Mouse (Mus musculus) MEL (cell line): Measurements from ENCODE around the gene Bcat1. TPM values are rescaled to one million over a fixed set of nuclear protein-coding genes. Genes with fewer than 3 reads are reported as not detected.

ENCODE experiments used
- DNase-seq: peaks from one replicate; pipeline ENCODE4 v3.0.0; 2011; ENCODE audit warnings: low read depth, low spot score
- H3K27ac ChIP-seq: 2 replicates; pipeline ENCODE4 v1.5.1; 2012; ENCODE audit warnings: low read depth, mild to moderate bottlenecking, control low read depth, low read length, moderate library complexity; ENCODE audit not compliant: control insufficient read depth
- H3K27me3 ChIP-seq, 2 experiments: fragments of 150-350 bp in 1 of 2; sonication (generic) in 1 of 2; 2 replicates each; pipeline ENCODE4 v1.6.1; 2012; ENCODE audit warnings: low read length in 2 of 2, mild to moderate bottlenecking in 2 of 2, improper control_type of control experiment in 1 of 2, moderate library complexity in 1 of 2; ENCODE audit not compliant: insufficient read depth in 2 of 2, control insufficient read depth in 1 of 2
- H3K36me3 ChIP-seq, 2 experiments: 2 replicates each; pipeline ENCODE4 v1.6.1; 2012 to 2014; ENCODE audit warnings: low read length in 2 of 2, improper control_type of control experiment in 1 of 2, inconsistent platforms in 1 of 2, mild to moderate bottlenecking in 1 of 2; ENCODE audit not compliant: insufficient read depth in 2 of 2, control insufficient read depth in 1 of 2
- H3K4me1 ChIP-seq, 2 experiments: fragments of 150-350 bp in 1 of 2; sonication (generic) in 1 of 2; 2 replicates each; pipeline ENCODE4 v1.6.1; 2012; ENCODE audit warnings: low read length in 2 of 2, improper control_type of control experiment in 1 of 2, mild to moderate bottlenecking in 1 of 2; ENCODE audit not compliant: insufficient read depth in 2 of 2, control insufficient read depth in 1 of 2
- H3K4me3 ChIP-seq, 2 experiments: fragments of 150-350 bp in 1 of 2; sonication (generic) in 1 of 2; 2 replicates each; pipeline ENCODE4 v1.5.1; 2012; ENCODE audit warnings: low read depth in 2 of 2, low read length in 2 of 2, mild to moderate bottlenecking in 2 of 2, moderate library complexity in 2 of 2, control low read depth in 1 of 2, improper control_type of control experiment in 1 of 2; ENCODE audit not compliant: control insufficient read depth in 1 of 2, insufficient read depth in 1 of 2
- H3K79me2 ChIP-seq: 2 replicates; pipeline ENCODE4 v1.6.1; 2012; ENCODE audit warnings: mild to moderate bottlenecking, low read length, moderate library complexity; ENCODE audit not compliant: control insufficient read depth, poor library complexity, insufficient read depth
- H3K9ac ChIP-seq: 2 replicates; pipeline ENCODE4 v1.6.1; 2012; ENCODE audit warnings: low read depth, mild to moderate bottlenecking, control low read depth, low read length, moderate library complexity; ENCODE audit not compliant: control insufficient read depth, poor library complexity, severe bottlenecking
- H3K9me3 ChIP-seq: fragments of 150-350 bp; sonication (generic); replicated peaks from 2 replicates; pipeline ENCODE4 v1.6.1; 2012; ENCODE audit warnings: mild to moderate bottlenecking, low read length, improper control_type of control experiment, moderate library complexity; ENCODE audit not compliant: insufficient read depth
- BHLHE40 ChIP-seq: IDR thresholded peaks from 2 replicates; pipeline ENCODE4 v1.6.1; 2012; ENCODE audit warnings: low read depth, mild to moderate bottlenecking, inconsistent platforms, low read length, improper control_type of control experiment, borderline replicate concordance
- CHD1 ChIP-seq: IDR thresholded peaks from 2 replicates; pipeline ENCODE4 v1.6.1; 2012; ENCODE audit warnings: low read depth, mild to moderate bottlenecking, inconsistent platforms, low read length, improper control_type of control experiment
- CHD2 ChIP-seq: IDR thresholded peaks from 2 replicates; pipeline ENCODE4 v1.6.1; 2011; ENCODE audit warnings: low read length, improper control_type of control experiment
- CTCF ChIP-seq, 3 experiments: IDR thresholded peaks in 2 of 3; conservative IDR thresholded peaks in 1 of 3; 2 replicates each; pipeline ENCODE4 v1.5.1; 2011 to 2012; ENCODE audit warnings: low read length in 3 of 3, low read depth in 2 of 3, mild to moderate bottlenecking in 2 of 3, improper control_type of control experiment in 1 of 3, inconsistent platforms in 1 of 3, mixed read lengths in 1 of 3, moderate library complexity in 1 of 3; ENCODE audit not compliant: control insufficient read depth in 1 of 3, insufficient read depth in 1 of 3, poor library complexity in 1 of 3, severe bottlenecking in 1 of 3
- EP300 ChIP-seq, 2 experiments: IDR thresholded peaks; 2 replicates each; pipeline ENCODE4 v1.6.1; 2011; ENCODE audit warnings: improper control_type of control experiment in 2 of 2, low read length in 2 of 2, low read depth in 1 of 2, mild to moderate bottlenecking in 1 of 2
- ETS1 ChIP-seq: IDR thresholded peaks from 2 replicates; pipeline ENCODE4 v1.6.1; 2012; ENCODE audit warnings: low read depth, mild to moderate bottlenecking, inconsistent platforms, low read length, improper control_type of control experiment, moderate library complexity
- GATA1 ChIP-seq: IDR thresholded peaks from 2 replicates; pipeline ENCODE4 v1.6.1; 2011; ENCODE audit warnings: low read depth, low read length, improper control_type of control experiment
- HCFC1 ChIP-seq: IDR thresholded peaks from 2 replicates; pipeline ENCODE4 v1.6.1; 2012; ENCODE audit warnings: low read depth, mild to moderate bottlenecking, inconsistent platforms, low read length, improper control_type of control experiment, moderate library complexity
- MAFK ChIP-seq: IDR thresholded peaks from 2 replicates; pipeline ENCODE4 v1.6.1; 2011; ENCODE audit warnings: low read depth, mild to moderate bottlenecking, low read length, improper control_type of control experiment, borderline replicate concordance
- MAX ChIP-seq: IDR thresholded peaks from 2 replicates; pipeline ENCODE4 v1.6.1; 2011; ENCODE audit warnings: low read length, improper control_type of control experiment
- MAZ ChIP-seq: IDR thresholded peaks from 2 replicates; pipeline ENCODE4 v1.6.1; 2012; ENCODE audit warnings: low read depth, mild to moderate bottlenecking, inconsistent platforms, low read length, improper control_type of control experiment
- MEF2A ChIP-seq: IDR thresholded peaks from 2 replicates; pipeline ENCODE4 v1.6.1; 2014; ENCODE audit warnings: low read depth, mild to moderate bottlenecking, inconsistent platforms, low read length, improper control_type of control experiment; ENCODE audit not compliant: poor library complexity, insufficient replicate concordance, severe bottlenecking; ENCODE audit errors: extremely low read depth
- MXI1 ChIP-seq: IDR thresholded peaks from 2 replicates; pipeline ENCODE4 v1.6.1; 2011; ENCODE audit warnings: mild to moderate bottlenecking, low read depth, low read length, improper control_type of control experiment
- NELFE ChIP-seq: IDR thresholded peaks from 2 replicates; pipeline ENCODE4 v1.6.1; 2011; ENCODE audit warnings: low read depth, low read length, improper control_type of control experiment
- NRF1 ChIP-seq: IDR thresholded peaks from 2 replicates; pipeline ENCODE4 v1.6.1; 2014; ENCODE audit warnings: low read depth, mild to moderate bottlenecking, inconsistent platforms, low read length, improper control_type of control experiment, moderate library complexity; ENCODE audit not compliant: poor library complexity, insufficient read depth, severe bottlenecking
- POLR2AphosphoS5 ChIP-seq: IDR thresholded peaks from 2 replicates; pipeline ENCODE4 v1.6.1; 2012; ENCODE audit warnings: low read depth, borderline replicate concordance, mild to moderate bottlenecking, inconsistent platforms, low read length, moderate library complexity, mixed read lengths
- RCOR1 ChIP-seq: IDR thresholded peaks from 2 replicates; pipeline ENCODE4 v1.6.1; 2012; ENCODE audit warnings: low read depth, mild to moderate bottlenecking, inconsistent platforms, low read length, improper control_type of control experiment
- SMC3 ChIP-seq: IDR thresholded peaks from 2 replicates; pipeline ENCODE4 v1.6.1; 2011; ENCODE audit warnings: low read depth, low read length, improper control_type of control experiment
- TAL1 ChIP-seq: IDR thresholded peaks from 2 replicates; pipeline ENCODE4 v1.6.1; 2012; ENCODE audit warnings: mild to moderate bottlenecking, inconsistent platforms, low read length, moderate library complexity, mixed read lengths
- TCF12 ChIP-seq: IDR thresholded peaks from 2 replicates; pipeline ENCODE4 v1.6.1; 2014; ENCODE audit warnings: low read depth, mild to moderate bottlenecking, inconsistent platforms, low read length, improper control_type of control experiment, moderate library complexity
- UBTF ChIP-seq: IDR thresholded peaks from 2 replicates; pipeline ENCODE4 v1.6.1; 2012; ENCODE audit warnings: low read depth, mild to moderate bottlenecking, inconsistent platforms, low read length, improper control_type of control experiment, moderate library complexity, borderline replicate concordance; ENCODE audit not compliant: insufficient read depth
- USF1 ChIP-seq: IDR thresholded peaks from 2 replicates; pipeline ENCODE4 v1.6.1; 2014; ENCODE audit warnings: low read depth, mild to moderate bottlenecking, inconsistent platforms, low read length, improper control_type of control experiment, moderate library complexity
- USF2 ChIP-seq, 2 experiments: IDR thresholded peaks; 2 replicates each; pipeline ENCODE4 v1.6.1; 2011 to 2012; ENCODE audit warnings: improper control_type of control experiment in 2 of 2, low read length in 2 of 2, borderline replicate concordance in 1 of 2, inconsistent platforms in 1 of 2, low read depth in 1 of 2, mild to moderate bottlenecking in 1 of 2; ENCODE audit not compliant: insufficient read depth in 1 of 2
- ZMIZ1 ChIP-seq: IDR thresholded peaks from 2 replicates; pipeline ENCODE4 v1.6.1; 2012; ENCODE audit warnings: low read depth, mild to moderate bottlenecking, inconsistent platforms, low read length, improper control_type of control experiment, moderate library complexity
- polyA plus RNA-seq, 2 experiments: library from polyadenylated mRNA; stranded (reverse) in 1 of 2; unstranded in 1 of 2; fragments of >175 nt in 1 of 2; fragments of >200 nt in 1 of 2; gene quantifications; 2 replicates each; pipeline versions ENCODE4 v1.2.1 to v1.2.4; 2012; ENCODE audit warnings: low replicate concordance in 2 of 2, low read depth in 1 of 2; ENCODE audit not compliant: insufficient read length in 2 of 2, insufficient read depth in 1 of 2, missing spikeins in 1 of 2
- total RNA-seq: library from RNA; depleted of rRNA; stranded (reverse); fragments of 300-350 nt; gene quantifications from 2 replicates; pipeline ENCODE4 v1.2.3, GENCODE M21; 2012

Gene Bcat1
- total and polyA plus RNA-seq, 3 experiments: not detected

- no peak for DNase-seq
- H3K4me3 ChIP-seq: no peak overlapping the region
- H3K4me1 ChIP-seq: no peaks in the 10 kb centered on the region
- no peak for TF ChIP-seq CTCF (IDR thresholded peaks at IDR 0.05 in 2 of 3, conservative IDR thresholded peaks at IDR 0.05 in 1 of 3; ENCODE audit: control insufficient read depth in 1 of 3, insufficient read depth in 1 of 3, low read depth in 2 of 3, low read length in 3 of 3, poor library complexity in 1 of 3, severe bottlenecking in 1 of 3)
- TF ChIP-seq MAZ: no peak
- TF ChIP-seq CHD2: no peak
- no peak for TF ChIP-seq USF1
- no peak for TF ChIP-seq BHLHE40
- TF ChIP-seq EP300 (IDR thresholded peaks at IDR 0.05; ENCODE audit: low read depth in 1 of 2, low read length in 2 of 2): no peak
- no peak for TF ChIP-seq ZMIZ1
- TF ChIP-seq HCFC1: no peak
- no peak for TF ChIP-seq MAX
- TF ChIP-seq RCOR1: no peak
- H3K9me3 ChIP-seq: no peaks in the 10 kb centered on the region
- H3K27ac ChIP-seq: no peak overlapping the region
- no peak overlapping the region for H3K9ac ChIP-seq
- H3K79me2 ChIP-seq: no peaks in the 10 kb centered on the region
- peaks cover 0 to 5% of the 10 kb centered on the region in 2 experiments; a peak in 2 of 4 replicates for H3K27me3 ChIP-seq
- H3K36me3 ChIP-seq: no peaks in the 10 kb centered on the region
Measured at GRCm38 (mm10) chr6:145079087-145079759, 3.2 kb upstream of the Bcat1 start.

- no peaks in the 10 kb centered on the region for H3K79me2 ChIP-seq
- H3K27ac ChIP-seq: no peak overlapping the region
- H3K36me3 ChIP-seq: no peaks in the 10 kb centered on the region
- no peaks in the 10 kb centered on the region for H3K4me1 ChIP-seq
- no peak overlapping the region for H3K4me3 ChIP-seq
- TF ChIP-seq CHD1: no peak
- no peak for TF ChIP-seq TCF12
- no peak for TF ChIP-seq ETS1
- TF ChIP-seq UBTF: no peak
- TF ChIP-seq MXI1: no peak
- no peak for TF ChIP-seq MEF2A
- TF ChIP-seq BHLHE40: no peak
- no peak for TF ChIP-seq HCFC1
- TF ChIP-seq TAL1: no peak
- no peak for TF ChIP-seq POLR2AphosphoS5
- TF ChIP-seq CTCF (IDR thresholded peaks at IDR 0.05 in 2 of 3, conservative IDR thresholded peaks at IDR 0.05 in 1 of 3; ENCODE audit: control insufficient read depth in 1 of 3, insufficient read depth in 1 of 3, low read depth in 2 of 3, low read length in 3 of 3, poor library complexity in 1 of 3, severe bottlenecking in 1 of 3): no peak
- TF ChIP-seq MAFK: no peak
- TF ChIP-seq SMC3: no peak
- no peak for TF ChIP-seq USF2 (IDR thresholded peaks at IDR 0.05; ENCODE audit: borderline replicate concordance in 1 of 2, insufficient read depth in 1 of 2, low read depth in 1 of 2, low read length in 2 of 2)
- TF ChIP-seq MAZ: no peak
- no peak for TF ChIP-seq NELFE
- TF ChIP-seq ZMIZ1: no peak
- TF ChIP-seq NRF1: no peak
- no peak for TF ChIP-seq GATA1
- no peak for TF ChIP-seq CHD2
- no peak for DNase-seq
- no peaks in the 10 kb centered on the region for H3K27me3 ChIP-seq
- no peak overlapping the region for H3K9ac ChIP-seq
- H3K9me3 ChIP-seq: no peaks in the 10 kb centered on the region
Measured at GRCm38 (mm10) chr6:145076286-145076685, 302 bp upstream of the Bcat1 start.
